Comparison of ENCODE assay signal across 12 mouse cellular contexts in genomic region chrX:11763351-11764082, GRCm38 (mm10).
DNase-seq lines count a peak whose midpoint lies in the region; ATAC-seq and TF ChIP-seq lines count a peak whose summit lies in the region.
"Had no signal": no experiment of that assay in that cellular context is flagged by ENCODE, and none has a peak within 500 bp of the region (broad histone marks: within the 10 kb centered on the region; RNA-seq: fewer than 3 reads in every experiment).

No protein-coding gene starts in this region.

- DNase-seq in adrenal gland, postnatal 14 days: peak; percentile 10
- no peak for DNase-seq in adrenal gland, adult 8-10 months
- peak; percentile 32 for DNase-seq in hindbrain, postnatal 0 days (ENCODE audit: low spot score)
- DNase-seq in hindbrain, embryonic 11.5 days (ENCODE audit: low spot score): no peak
- no peak for DNase-seq in neural tube, embryonic 10.5 days (ENCODE audit: extremely low spot score, low spot score)
- DNase-seq in thymus, postnatal 10 days (ENCODE audit: low spot score in 2 of 2): no peak
- DNase-seq: liver; thymus, adult 18-20 months had no signal

- H3K4me1 ChIP-seq in hindbrain, postnatal 0 days (ENCODE audit: insufficient read depth, low read length): no peaks in the 10 kb centered on the region
- H3K4me1 ChIP-seq in hindbrain, embryonic 11.5 days (replicated peaks; ENCODE audit: control insufficient read depth, insufficient read depth, low read length): no peaks in the 10 kb centered on the region
- no peaks in the 10 kb centered on the region for H3K4me1 ChIP-seq in forebrain, embryonic 16.5 days (replicated peaks; ENCODE audit: control insufficient read depth, insufficient read depth, low read length)
- 0 out of 2 replicates have a peak, but pooled peaks cover 2% of the 10 kb centered on the region for H3K4me1 ChIP-seq in midbrain, embryonic 13.5 days (replicated peaks)

- 56% methylated on average over 17 of the region's 17 CpGs for WGBS in hindbrain, postnatal 0 days
- WGBS in hindbrain, embryonic 11.5 days: 76% methylated on average over 17 of the region's 17 CpGs
- WGBS in forebrain, embryonic 16.5 days: 61% methylated on average over 17 of the region's 17 CpGs
- WGBS in midbrain, embryonic 13.5 days: 69% methylated on average over 17 of the region's 17 CpGs

- H3K4me2 ChIP-seq in hindbrain, postnatal 0 days (ENCODE audit: low read depth, low read length): no peak overlapping the region
- no peak overlapping the region for H3K4me2 ChIP-seq in hindbrain, embryonic 11.5 days (replicated peaks; ENCODE audit: low read depth, low read length)
- H3K4me2 ChIP-seq in forebrain, embryonic 16.5 days (ENCODE audit: low read length): no peak overlapping the region
- no peak overlapping the region for H3K4me2 ChIP-seq in midbrain, embryonic 13.5 days (replicated peaks)

- no peaks in the 10 kb centered on the region for H3K9me3 ChIP-seq in hindbrain, postnatal 0 days (ENCODE audit: low read length)
- H3K9me3 ChIP-seq in hindbrain, embryonic 11.5 days (ENCODE audit: control insufficient read depth, low read length): no peaks in the 10 kb centered on the region
- no peaks in the 10 kb centered on the region for H3K9me3 ChIP-seq in forebrain, embryonic 16.5 days (ENCODE audit: control insufficient read depth, low read length)
- H3K9me3 ChIP-seq in midbrain, embryonic 13.5 days: no peaks in the 10 kb centered on the region

- no peak overlapping the region for H3K9ac ChIP-seq in hindbrain, postnatal 0 days (replicated peaks; ENCODE audit: low read length)
- H3K9ac ChIP-seq in hindbrain, embryonic 11.5 days (ENCODE audit: low read depth, low read length): no peak overlapping the region
- no peak overlapping the region for H3K9ac ChIP-seq in forebrain, embryonic 16.5 days (replicated peaks; ENCODE audit: low read depth, low read length)
- H3K9ac ChIP-seq in midbrain, embryonic 13.5 days (replicated peaks): no peak overlapping the region

- TF ChIP-seq CTCF in hindbrain, postnatal 0 days (IDR thresholded peaks at IDR 0.05; ENCODE audit: low read depth): no peak

- 0 out of 2 replicates have a peak, but pooled peaks have one; percentile 51 for ATAC-seq in hindbrain, postnatal 0 days
- no peak for ATAC-seq in hindbrain, embryonic 11.5 days (ENCODE audit: low FRiP score)
- peak; percentile 65 for ATAC-seq in forebrain, embryonic 16.5 days
- ATAC-seq in midbrain, embryonic 13.5 days: no peak
- ATAC-seq: intestine, embryonic 16.5 days; lung, postnatal 0 days had no signal

- no peak overlapping the region for H3K27ac ChIP-seq in hindbrain, postnatal 0 days
- H3K27ac ChIP-seq in hindbrain, embryonic 11.5 days (ENCODE audit: low read depth, low read length): no peak overlapping the region
- no peak overlapping the region; the same call in 1 of the 2 replicates for H3K27ac ChIP-seq in forebrain, embryonic 16.5 days (ENCODE audit: low read length)
- H3K27ac ChIP-seq in midbrain, embryonic 13.5 days: peak overlapping the region; percentile 39

- no peak overlapping the region for H3K4me3 ChIP-seq in hindbrain, postnatal 0 days (ENCODE audit: low read length)
- no peak overlapping the region for H3K4me3 ChIP-seq in hindbrain, embryonic 11.5 days (ENCODE audit: low read depth, low read length)
- H3K4me3 ChIP-seq in forebrain, embryonic 16.5 days (replicated peaks; ENCODE audit: low read length): no peak overlapping the region
- no peak overlapping the region for H3K4me3 ChIP-seq in midbrain, embryonic 13.5 days (replicated peaks)

- H3K36me3 ChIP-seq in hindbrain, postnatal 0 days (ENCODE audit: insufficient read depth, low read length): no peaks in the 10 kb centered on the region
- no peaks in the 10 kb centered on the region for H3K36me3 ChIP-seq in hindbrain, embryonic 11.5 days (ENCODE audit: control insufficient read depth, insufficient read depth, low read length)
- no peaks in the 10 kb centered on the region for H3K36me3 ChIP-seq in forebrain, embryonic 16.5 days (ENCODE audit: control insufficient read depth, insufficient read depth)
- H3K36me3 ChIP-seq in midbrain, embryonic 13.5 days: no peaks in the 10 kb centered on the region

- H3K27me3 ChIP-seq in hindbrain, postnatal 0 days (ENCODE audit: insufficient read depth, low read length): no peaks in the 10 kb centered on the region
- H3K27me3 ChIP-seq in hindbrain, embryonic 11.5 days (ENCODE audit: control insufficient read depth, insufficient read depth, low read length): no peaks in the 10 kb centered on the region
- no peaks in the 10 kb centered on the region; the same call in 1 of the 2 replicates for H3K27me3 ChIP-seq in forebrain, embryonic 16.5 days (replicated peaks; ENCODE audit: control insufficient read depth, insufficient read depth, low read length)
- peaks cover 3% of the 10 kb centered on the region; the same call in 1 of the 2 replicates for H3K27me3 ChIP-seq in midbrain, embryonic 13.5 days

Comparison
In these comparisons a context has a peak if more than half of its experiments do, and no peak if none do; other contexts are left out.
1. DNase-seq: peak in adrenal gland, postnatal 14 days (single experiment) and hindbrain, postnatal 0 days (single experiment); none in adrenal gland, adult 8-10 months (single experiment), hindbrain, embryonic 11.5 days (single experiment), neural tube, embryonic 10.5 days (single experiment) and thymus, postnatal 10 days (0 of 2).
2. ATAC-seq: peak in hindbrain, postnatal 0 days (single experiment) and forebrain, embryonic 16.5 days (single experiment); none in hindbrain, embryonic 11.5 days (single experiment) and midbrain, embryonic 13.5 days (single experiment).